Mouse (Mus musculus) ES-E14 (cell line): Measurements from ENCODE around the gene Ak6. TPM values are rescaled to one million over a fixed set of nuclear protein-coding genes. Genes with fewer than 3 reads are reported as not detected.
A peak's percentile ranks its signal among the peaks of the same experiment; 100 is the strongest.

Experiments used
- DNase-seq: peaks from one replicate; pipeline ENCODE4 v3.0.0-alpha.2; 2013; ENCODE audit warnings: low read depth, low spot score
- H3K27ac ChIP-seq: 2 replicates; pipeline ENCODE4 v1.5.1; 2012; ENCODE audit warnings: low read depth, mild to moderate bottlenecking, low read length, moderate library complexity, mixed read lengths; ENCODE audit not compliant: poor library complexity, insufficient read depth, severe bottlenecking
- H3K36me3 ChIP-seq: 2 replicates; pipeline ENCODE4 v1.6.1; 2012; ENCODE audit warnings: mild to moderate bottlenecking, low read length, moderate library complexity, mixed read lengths; ENCODE audit not compliant: control insufficient read depth, poor library complexity, insufficient read depth, severe bottlenecking
- H3K4me1 ChIP-seq, 2 experiments: fragments of 150-350 bp in 1 of 2; sonication (generic) in 1 of 2; 2 replicates each; pipeline ENCODE4 v1.6.1; 2012; ENCODE audit warnings: low read length in 2 of 2, mild to moderate bottlenecking in 1 of 2, mixed read lengths in 1 of 2; ENCODE audit not compliant: control insufficient read depth in 2 of 2, insufficient read depth in 2 of 2, poor library complexity in 1 of 2
- H3K4me3 ChIP-seq, 2 experiments: fragments of 150-350 bp in 1 of 2; sonication (generic) in 1 of 2; 2 replicates each; pipeline ENCODE4 v1.5.1; 2012; ENCODE audit warnings: low read length in 2 of 2, low read depth in 1 of 2, mild to moderate bottlenecking in 1 of 2, mixed read lengths in 1 of 2; ENCODE audit not compliant: insufficient read depth in 1 of 2, poor library complexity in 1 of 2, severe bottlenecking in 1 of 2
- H3K9ac ChIP-seq: 2 replicates; pipeline ENCODE4 v1.6.1; 2012; ENCODE audit warnings: low read depth, mild to moderate bottlenecking, low read length, mixed read lengths; ENCODE audit not compliant: poor library complexity, insufficient read depth, severe bottlenecking
- H3K9me3 ChIP-seq: fragments of 150-350 bp; sonication (generic); 2 replicates; pipeline ENCODE4 v1.6.1; 2012; ENCODE audit warnings: low read depth, mild to moderate bottlenecking, low read length; ENCODE audit not compliant: control insufficient read depth, insufficient read depth
- CHD2 ChIP-seq: IDR thresholded peaks from 2 replicates; pipeline ENCODE4 v1.6.1; 2014; ENCODE audit warnings: mild to moderate bottlenecking, low read depth, low read length, inconsistent platforms
- HCFC1 ChIP-seq: IDR thresholded peaks from 2 replicates; pipeline ENCODE4 v1.6.1; 2012; ENCODE audit warnings: low read length, inconsistent platforms, borderline replicate concordance; ENCODE audit not compliant: insufficient read depth
- MAFK ChIP-seq: IDR thresholded peaks from 2 replicates; pipeline ENCODE4 v1.6.1; 2014; ENCODE audit warnings: mild to moderate bottlenecking, low read depth, low read length, inconsistent platforms; ENCODE audit not compliant: insufficient read depth
- ZC3H11A ChIP-seq: IDR thresholded peaks from 2 replicates; pipeline ENCODE4 v1.6.1; 2012; ENCODE audit warnings: low read depth, mild to moderate bottlenecking, inconsistent platforms, low read length, borderline replicate concordance
- ZNF384 ChIP-seq: IDR thresholded peaks from 2 replicates; pipeline ENCODE4 v1.6.1; 2012; ENCODE audit warnings: low read depth, low read length, inconsistent platforms
- in situ Hi-C, 2 experiments: fragments of 600-800 bp; cut with MboI; formaldehyde crosslinking; loops; one replicate each; pipeline ENCODE4 v1.15.1; 2025; ENCODE audit warnings: low sequenced_read_pairs in 2 of 2, inconsistent platforms in 1 of 2; ENCODE audit not compliant: unreplicated experiment in 2 of 2
- total RNA-seq: library from RNA; depleted of rRNA; stranded (reverse); fragments of 300-350 nt; gene quantifications from 2 replicates; pipeline ENCODE4 v1.2.3, GENCODE M21; 2012; rRNA removed

Gene Ak6
- 112 and 162 TPM in 2 replicates for total RNA-seq

- Histone ChIP-seq H3K9me3 (no peaks in the 10 kb centered on the region), H3K9ac (peak within 1 kb of the TSS; percentile 100), H3K4me3 (peak within 1 kb of the TSS; percentile 98 to 100), H3K27ac (peak within 1 kb of the TSS; percentile 98), H3K4me1 (no peaks in the 10 kb centered on the region), H3K36me3 (no peaks in the 10 kb centered on the region; the same call in 1 of the 2 replicates)
- DNase-seq: peak; percentile 89
- in situ Hi-C loops: no loop called here
- TF ChIP-seq ZNF384: no peak
- TF ChIP-seq HCFC1: peak; percentile 89
These were observed at the start of gene Ak6, which contains the start of gene Rad17 for GRCm38 (mm10) chr13:100650550-100651438. Gene Ak6, plus strand, starts transcription at chr13:100650979. Gene Rad17, minus strand, starts transcription at chr13:100651051.

DNA sequence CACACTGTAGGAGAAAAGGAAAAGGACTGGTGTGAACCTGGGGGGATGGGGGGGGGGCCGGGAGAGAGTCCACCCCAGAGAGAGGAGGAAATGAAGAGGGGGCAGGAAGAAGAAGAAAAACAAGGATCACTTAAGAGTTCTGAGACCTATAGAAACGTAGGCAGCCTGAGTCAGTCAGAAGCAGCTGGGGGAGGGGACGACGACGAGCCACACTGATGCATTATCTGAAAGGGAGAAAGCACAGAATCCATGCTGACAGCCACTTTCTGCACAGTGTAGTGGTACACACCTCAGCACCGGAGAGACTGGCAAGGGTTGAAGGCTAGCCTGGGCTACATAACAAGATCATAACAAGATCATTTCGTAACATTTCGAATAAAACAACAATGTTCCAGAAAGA lies 49.7 kb upstream of the Ak6 start:
- H3K36me3 ChIP-seq: no peaks in the 10 kb centered on the region
- in situ Hi-C loops: no loop called here
- H3K9me3 ChIP-seq: no peaks in the 10 kb centered on the region
- TF ChIP-seq CHD2: no peak
- TF ChIP-seq ZC3H11A: no peak
- TF ChIP-seq HCFC1: no peak
- no peak for TF ChIP-seq ZNF384
- TF ChIP-seq MAFK: no peak
- peaks cover 0 to 6% of the 10 kb centered on the region in 2 experiments; a peak in 1 of 4 replicates for H3K4me1 ChIP-seq
- H3K9ac ChIP-seq: no peak overlapping the region
- no peak for DNase-seq
- H3K4me3 ChIP-seq: no peak overlapping the region
- H3K27ac ChIP-seq: no peak overlapping the region

GRCm38 (mm10) chr13:100602239-100602902 lies 48.4 kb upstream of the Ak6 start:
- H3K9ac ChIP-seq: no peak overlapping the region
- H3K36me3 ChIP-seq: no peaks in the 10 kb centered on the region
- in situ Hi-C loops: no loop called here
- TF ChIP-seq HCFC1 (no peak), ZC3H11A (no peak), CHD2 (no peak), MAFK (no peak), ZNF384 (no peak)
- no peaks in the 10 kb centered on the region for H3K9me3 ChIP-seq
- no peak overlapping the region for H3K27ac ChIP-seq
- DNase-seq: no peak
- no peak overlapping the region for H3K4me3 ChIP-seq
- H3K4me1 ChIP-seq: peaks cover 0 to 6% of the 10 kb centered on the region in 2 experiments; a peak in 1 of 4 replicates

- H3K9me3 ChIP-seq: no peaks in the 10 kb centered on the region
- no peak overlapping the region for H3K27ac ChIP-seq
- H3K36me3 ChIP-seq: no peaks in the 10 kb centered on the region
- no peak for DNase-seq
- peaks cover 0 to 6% of the 10 kb centered on the region in 2 experiments; a peak in 1 of 4 replicates for H3K4me1 ChIP-seq
- in situ Hi-C loops: no loop called here
- no peak for TF ChIP-seq ZC3H11A
- no peak for TF ChIP-seq CHD2
- TF ChIP-seq MAFK: no peak
- no peak for TF ChIP-seq ZNF384
- TF ChIP-seq HCFC1: no peak
- no peak overlapping the region for H3K4me3 ChIP-seq
- H3K9ac ChIP-seq: no peak overlapping the region
These were observed 47.6 kb upstream of the Ak6 start for GRCm38 (mm10) chr13:100603031-100603737.
